Mouse (Mus musculus) lung, adult 2 months (tissue): ENCODE measurements at regions not wholly inside any gene's neighbourhood (a gene's known extent, or its start where the extent isn't known, plus 50 kb on each side); places are given as distances from the start of the nearest gene placed in this dataset.

ENCODE experiments used
- DNase-seq: peaks from one replicate; pipeline ENCODE4 v3.0.0; 2022
- H3K4me1 ChIP-seq: fragments of 200-500 bp; 2 replicates; pipeline ENCODE4 v1.6.1; 2011; ENCODE audit warnings: low read length; ENCODE audit not compliant: control insufficient read depth, insufficient read depth
- H3K4me3 ChIP-seq: fragments of 200-500 bp; replicated peaks from 2 replicates; pipeline ENCODE3; 2011; ENCODE audit warnings: low read depth, mild to moderate bottlenecking, control low read depth, low read length; ENCODE audit errors: extremely low read depth
- CTCF ChIP-seq: fragments of 200-500 bp; IDR thresholded peaks from 2 replicates; pipeline ENCODE4 v1.5.1; 2011; ENCODE audit warnings: mild to moderate bottlenecking, low read length, control low read depth; ENCODE audit not compliant: insufficient read depth
- POLR2A ChIP-seq: fragments of 200-500 bp; IDR thresholded peaks from 2 replicates; pipeline ENCODE4 v1.6.1; 2011; ENCODE audit warnings: low read depth, mild to moderate bottlenecking, control low read depth, low read length, borderline replicate concordance; ENCODE audit errors: extremely low read depth
- WGBS: fragments of 180-500 bp; shearing (Covaris S2); methylation state at CpG from one replicate; pipeline ENCODE4 v1.1.7; 2018; 5-methylcytosine and 5-hydroxymethylcytosine counted together

GRCm38 (mm10) chr17:76205082-76205481 lies 653.3 kb upstream of the Fam98a start:
- H3K4me3 ChIP-seq, result no peak overlapping the region
- no peak for DNase-seq
- TF ChIP-seq CTCF (no peak), POLR2A (no peak)
- H3K4me1 ChIP-seq, result no peaks in the 10 kb centered on the region

GRCm38 (mm10) chr17:76184813-76185212 lies 633.1 kb upstream of the Fam98a start:
- 56% methylated on average over 2 of the region's 2 CpGs for WGBS
- TF ChIP-seq POLR2A, result no peak
- no peak for TF ChIP-seq CTCF
- H3K4me1 ChIP-seq, result no peaks in the 10 kb centered on the region
- DNase-seq, result no peak
- no peak overlapping the region for H3K4me3 ChIP-seq

DNA sequence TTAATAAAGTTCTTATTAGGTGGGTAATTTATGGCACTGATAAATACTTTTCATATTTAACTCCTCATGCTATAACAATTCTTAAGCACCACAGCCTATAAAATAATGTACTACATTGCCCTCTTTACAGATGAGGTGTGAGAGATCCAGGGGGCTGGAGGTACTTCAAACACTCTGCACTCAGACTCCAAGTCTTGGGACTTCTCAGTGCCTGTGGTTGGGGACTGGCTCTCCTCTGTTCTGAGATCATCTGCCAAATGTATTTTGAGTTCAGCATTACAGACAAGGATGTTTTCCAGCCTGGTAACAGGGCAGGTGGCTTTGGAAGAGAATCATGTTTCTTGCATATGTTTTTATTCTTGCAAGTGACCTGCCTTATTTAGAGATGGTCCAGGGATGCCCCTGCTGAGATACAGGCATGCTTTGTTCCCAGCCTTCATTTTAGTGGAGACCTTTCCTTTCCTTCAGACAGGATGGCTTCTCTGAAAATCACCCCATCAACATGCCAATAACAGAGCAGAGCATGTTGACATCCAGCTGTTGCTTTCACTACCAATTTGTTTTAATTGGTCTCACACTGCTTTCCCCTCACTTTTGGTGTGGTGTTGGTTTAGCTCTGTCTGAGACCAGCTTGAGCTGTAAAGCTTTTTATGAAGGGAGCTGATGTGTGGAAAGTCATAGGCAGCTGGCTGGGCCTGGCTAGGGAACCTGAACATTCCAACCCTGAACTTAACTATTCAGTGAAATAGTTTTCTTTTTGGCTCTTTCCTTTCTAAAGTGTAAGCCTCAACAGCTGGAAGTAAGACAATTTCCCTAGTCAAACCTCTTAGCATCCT lies 585.1 kb upstream of the Fam98a start:
- no peaks in the 10 kb centered on the region for H3K4me1 ChIP-seq
- DNase-seq, result no peak
- TF ChIP-seq CTCF, result no peak
- no peak overlapping the region for H3K4me3 ChIP-seq

DNA sequence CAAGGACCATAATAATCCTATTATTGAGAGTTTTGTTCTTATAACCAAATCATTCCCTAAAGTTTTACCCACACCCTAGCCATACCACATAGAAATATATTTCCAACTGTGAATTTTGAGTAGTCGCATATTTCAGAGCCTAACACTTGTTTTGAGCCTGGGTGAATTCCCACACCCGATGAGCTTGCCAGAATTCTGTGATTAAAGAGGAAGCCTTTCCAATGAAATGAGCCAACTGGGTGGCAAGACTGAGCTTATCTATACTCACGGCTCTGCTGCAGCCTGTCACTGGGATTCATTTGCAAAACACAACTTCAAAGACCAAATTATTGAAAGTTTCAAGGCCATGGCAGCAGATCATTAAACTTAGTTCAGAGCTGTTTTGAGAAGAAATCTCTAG lies 582.3 kb upstream of the Fam98a start:
- no peak overlapping the region for H3K4me3 ChIP-seq
- H3K4me1 ChIP-seq, result no peaks in the 10 kb centered on the region
- DNase-seq, result no peak
- 55% methylated on average over 3 of the region's 3 CpGs for WGBS
- no peak for TF ChIP-seq POLR2A
- TF ChIP-seq CTCF, result no peak

DNA sequence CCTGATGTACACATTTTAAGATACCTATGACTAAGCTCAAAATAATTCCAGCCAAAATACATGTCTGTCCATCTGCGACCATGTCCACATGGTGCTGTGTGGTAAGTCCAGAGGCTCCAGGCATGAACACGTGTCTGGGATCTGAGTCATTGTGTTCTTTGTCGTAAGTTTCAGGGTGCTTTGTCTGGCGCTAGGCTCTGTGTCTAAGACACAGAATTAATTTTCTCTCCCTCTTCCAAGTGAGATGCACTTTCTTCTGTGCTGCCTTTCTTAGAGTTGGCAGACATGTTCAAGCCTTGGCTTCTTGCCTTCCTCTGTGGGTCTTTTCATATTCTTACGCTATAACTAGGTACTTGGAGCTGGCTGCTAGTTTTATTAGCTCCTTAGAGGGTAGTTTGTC lies 573.5 kb upstream of the Fam98a start:
- DNase-seq, result no peak
- no peak for TF ChIP-seq CTCF
- no peak for TF ChIP-seq POLR2A
- WGBS, result 81% methylated on average over 5 of the region's 5 CpGs
- Histone ChIP-seq H3K4me3 (no peak overlapping the region), H3K4me1 (no peaks in the 10 kb centered on the region)

DNA sequence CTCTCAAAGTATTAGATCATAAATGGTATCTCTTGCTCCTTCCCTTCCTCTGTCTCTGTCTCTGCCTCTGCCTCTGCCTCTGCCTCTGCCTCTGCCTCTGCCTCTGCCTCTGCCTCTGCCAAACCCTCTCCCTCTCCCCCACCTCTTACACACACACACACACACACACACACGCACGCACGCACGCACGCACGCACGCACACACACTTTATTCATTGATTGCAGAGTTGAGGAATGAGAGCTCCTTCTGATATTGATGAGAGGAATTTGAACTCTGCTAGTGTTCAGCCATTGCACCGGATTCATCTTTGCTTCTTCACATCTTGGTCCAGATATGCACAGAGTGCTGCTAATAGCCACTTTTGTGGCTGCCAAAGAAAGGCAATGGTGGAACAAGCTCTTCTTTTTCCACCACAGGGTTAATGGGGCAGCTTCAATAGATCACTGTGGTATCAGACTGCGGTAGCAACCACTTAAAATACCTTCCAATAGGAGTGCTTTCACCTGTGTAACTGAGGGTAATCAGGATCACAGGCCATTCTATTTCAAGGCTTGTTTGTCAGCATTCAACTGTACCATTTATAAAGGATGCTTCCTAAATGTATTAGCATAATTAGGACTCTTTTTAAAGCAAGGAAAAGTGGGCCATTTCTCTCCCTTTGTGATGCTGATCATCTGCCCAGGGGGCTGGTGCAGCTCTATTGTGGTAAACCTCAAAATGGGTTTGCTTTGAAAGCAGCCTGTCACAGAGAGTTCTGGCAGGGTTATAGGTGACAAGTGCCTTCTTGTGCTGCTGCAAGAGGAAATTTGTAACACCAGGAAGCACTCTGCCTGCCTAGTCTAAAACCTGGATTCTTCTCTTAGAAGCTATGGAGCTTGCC lies 559.8 kb upstream of the Fam98a start:
- WGBS, result 79% methylated on average over 9 of the region's 9 CpGs
- no peaks in the 10 kb centered on the region for H3K4me1 ChIP-seq
- DNase-seq, result no peak
- TF ChIP-seq POLR2A (no peak), CTCF (no peak)
- H3K4me3 ChIP-seq, result no peak overlapping the region

GRCm38 (mm10) chr17:76110856-76111255 lies 559.1 kb upstream of the Fam98a start:
- 93% methylated on average over 1 of the region's 1 CpGs for WGBS

GRCm38 (mm10) chr17:76083536-76083935 lies 531.8 kb upstream of the Fam98a start:
- Histone ChIP-seq H3K4me3 (no peak overlapping the region), H3K4me1 (no peaks in the 10 kb centered on the region)
- DNase-seq, result no peak
- TF ChIP-seq CTCF, result no peak
- TF ChIP-seq POLR2A, result no peak
- 91% methylated on average over 3 of the region's 3 CpGs for WGBS

More at GRCm38 (mm10) chr17:76110856-76111255, 559.1 kb upstream of the Fam98a start:
- DNase-seq, result no peak
- H3K4me3 ChIP-seq, result no peak overlapping the region
- TF ChIP-seq CTCF (no peak), POLR2A (no peak)
- no peaks in the 10 kb centered on the region for H3K4me1 ChIP-seq

DNA sequence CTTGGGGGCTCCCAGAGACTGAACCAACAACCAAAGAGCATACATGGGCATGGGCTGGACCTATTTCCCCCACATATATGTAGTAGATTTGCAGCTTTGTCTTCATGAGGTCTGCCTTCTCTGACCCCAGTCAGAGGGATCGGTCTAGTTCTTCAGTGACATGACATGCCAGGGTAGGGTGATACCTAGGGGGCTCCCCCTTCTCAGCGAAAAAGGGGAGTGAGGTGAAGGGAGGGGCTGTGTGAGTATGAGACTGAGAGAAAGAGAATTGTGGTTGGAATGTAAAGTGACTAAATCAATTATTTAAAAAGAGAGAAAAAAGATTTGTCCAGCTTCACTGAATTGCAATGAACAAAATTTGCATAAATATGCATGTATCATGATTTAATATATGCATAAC lies 530.0 kb upstream of the Fam98a start:
- TF ChIP-seq CTCF (no peak), POLR2A (no peak)
- Histone ChIP-seq H3K4me1 (no peaks in the 10 kb centered on the region), H3K4me3 (no peak overlapping the region)
- DNase-seq, result no peak
- 70% methylated on average over 2 of the region's 2 CpGs for WGBS

DNA sequence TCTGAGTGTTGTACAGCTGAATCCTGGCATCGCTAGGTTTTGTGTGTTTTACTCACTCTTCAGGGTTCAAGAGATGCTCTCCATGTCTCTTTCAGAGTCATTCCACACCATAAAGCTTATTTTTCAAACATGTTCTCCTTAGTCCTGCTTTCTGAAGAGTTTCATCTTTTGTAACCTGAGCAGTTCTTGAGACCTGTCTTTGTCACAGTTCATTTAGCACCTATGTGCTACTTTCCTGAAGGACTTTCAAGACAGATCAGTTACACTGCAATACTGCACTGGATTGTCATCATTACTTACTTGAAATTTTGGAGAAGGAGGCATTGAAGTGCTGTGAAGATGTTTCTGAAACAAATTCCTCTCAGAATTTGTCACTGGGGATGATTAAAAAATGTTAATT lies 494.7 kb upstream of the Fam98a start:
- no peak for TF ChIP-seq POLR2A
- TF ChIP-seq CTCF, result no peak
- WGBS, result 83% methylated on average over 1 of the region's 1 CpGs
- no peak for DNase-seq
- no peaks in the 10 kb centered on the region for H3K4me1 ChIP-seq
- no peak overlapping the region for H3K4me3 ChIP-seq
